Mouse (Mus musculus): Measurements from ENCODE around the gene Kdm7a. TPM values are rescaled to one million over a fixed set of nuclear protein-coding genes. Genes with fewer than 3 reads are reported as not detected.
A peak's percentile ranks its signal among the peaks of the same experiment; 100 is the strongest.

Gene Kdm7a
- polyA plus RNA-seq, 2 experiments = 6.7 to 9.1 TPM

DNA sequence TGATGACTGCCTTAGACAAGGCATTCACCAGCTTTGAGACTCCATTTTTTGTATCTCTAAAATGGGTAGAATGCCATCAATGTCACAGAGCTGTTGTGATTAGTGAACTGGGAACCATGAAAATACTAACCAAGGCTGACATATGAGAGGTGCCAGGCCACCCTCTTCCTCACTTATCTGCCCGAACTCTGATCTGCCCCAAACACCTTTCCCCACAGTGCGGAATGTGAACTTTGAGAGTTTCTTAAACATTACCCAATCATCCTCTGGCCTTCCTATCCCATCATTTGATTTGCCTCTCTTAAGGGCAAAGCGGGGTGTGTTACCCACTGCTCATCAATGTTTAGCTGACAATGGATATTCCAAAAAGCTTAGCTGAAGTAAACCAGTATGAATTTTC lies 93.9 kb downstream of the Kdm7a start:
- 75% methylated on average over 3 of the region's 3 CpGs for WGBS (ENCODE audit: insufficient replicate concordance)
- peaks cover 20% of the 10 kb centered on the region for H3K27me3 ChIP-seq (ENCODE audit: control insufficient read depth, insufficient read depth, low read length)
- peaks cover 0 to 5% of the 10 kb centered on the region in 2 experiments; a peak in 1 of 4 replicates for H3K4me1 ChIP-seq (replicated peaks; ENCODE audit: control insufficient read depth in 2 of 2, insufficient read depth in 2 of 2, low read length in 1 of 2)
- no peak overlapping the region for H3K9ac ChIP-seq (replicated peaks)
- H3K9me3 ChIP-seq (ENCODE audit: control insufficient read depth, low read length) = no peaks in the 10 kb centered on the region
- ATAC-seq (ENCODE audit: insufficient read depth) = no peak
- no peaks in the 10 kb centered on the region; the same call in 1 of the 2 replicates for H3K36me3 ChIP-seq (replicated peaks; ENCODE audit: control insufficient read depth, insufficient read depth, low read depth)
- no peak for TF ChIP-seq CTCF (IDR thresholded peaks at IDR 0.05; ENCODE audit: low read depth)
- TF ChIP-seq EP300 (IDR thresholded peaks at IDR 0.05; ENCODE audit: low read depth) = no peak
- no peak overlapping the region for H3K4me2 ChIP-seq (ENCODE audit: low read depth)
- no peak overlapping the region for H3K4me3 ChIP-seq (ENCODE audit: insufficient read depth in 1 of 2, low read depth in 2 of 2, low read length in 2 of 2)
- no peak overlapping the region for H3K27ac ChIP-seq
- no peak for DNase-seq (ENCODE audit: low read depth in 3 of 3, low spot score in 3 of 3)

DNA sequence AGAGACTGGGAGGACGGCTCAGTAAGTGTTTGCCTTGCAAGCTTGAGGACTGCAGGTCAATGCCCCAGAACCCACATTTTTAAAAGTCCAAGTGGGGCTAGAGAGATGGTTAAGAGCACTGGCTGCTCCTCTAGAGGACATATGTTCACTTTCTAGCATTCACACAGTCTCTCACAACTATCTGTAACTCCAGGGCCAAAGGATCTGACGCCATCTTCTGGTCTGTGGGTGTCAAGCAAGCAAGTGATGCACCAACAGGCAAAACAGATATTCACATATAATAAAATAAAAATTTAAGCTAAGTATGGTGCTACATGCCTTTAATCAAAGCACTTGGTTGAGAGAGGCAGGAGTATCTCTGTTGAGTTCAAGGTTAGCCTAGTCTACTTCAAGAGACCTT lies 99.8 kb downstream of the Kdm7a start:
- Histone ChIP-seq H3K4me1 (replicated peaks; ENCODE audit: control insufficient read depth in 2 of 2, insufficient read depth in 2 of 2, low read length in 1 of 2) (no peaks in the 10 kb centered on the region), H3K27me3 (ENCODE audit: control insufficient read depth, insufficient read depth, low read length) (no peaks in the 10 kb centered on the region), H3K36me3 (replicated peaks; ENCODE audit: control insufficient read depth, insufficient read depth, low read depth) (no peaks in the 10 kb centered on the region; the same call in 1 of the 2 replicates), H3K9me3 (ENCODE audit: control insufficient read depth, low read length) (no peaks in the 10 kb centered on the region), H3K9ac (replicated peaks) (no peak overlapping the region), H3K4me3 (ENCODE audit: insufficient read depth in 1 of 2, low read depth in 2 of 2, low read length in 2 of 2) (no peak overlapping the region), H3K27ac (no peak overlapping the region), H3K4me2 (ENCODE audit: low read depth) (no peak overlapping the region)
- TF ChIP-seq CTCF (IDR thresholded peaks at IDR 0.05; ENCODE audit: low read depth) = peak; percentile 43
- TF ChIP-seq EP300 (IDR thresholded peaks at IDR 0.05; ENCODE audit: low read depth) = no peak
- DNase-seq (ENCODE audit: low read depth in 3 of 3, low spot score in 3 of 3) (no peak), ATAC-seq (ENCODE audit: insufficient read depth) (no peak)
- WGBS (ENCODE audit: insufficient replicate concordance) = 56% methylated on average over 2 of the region's 2 CpGs

DNA sequence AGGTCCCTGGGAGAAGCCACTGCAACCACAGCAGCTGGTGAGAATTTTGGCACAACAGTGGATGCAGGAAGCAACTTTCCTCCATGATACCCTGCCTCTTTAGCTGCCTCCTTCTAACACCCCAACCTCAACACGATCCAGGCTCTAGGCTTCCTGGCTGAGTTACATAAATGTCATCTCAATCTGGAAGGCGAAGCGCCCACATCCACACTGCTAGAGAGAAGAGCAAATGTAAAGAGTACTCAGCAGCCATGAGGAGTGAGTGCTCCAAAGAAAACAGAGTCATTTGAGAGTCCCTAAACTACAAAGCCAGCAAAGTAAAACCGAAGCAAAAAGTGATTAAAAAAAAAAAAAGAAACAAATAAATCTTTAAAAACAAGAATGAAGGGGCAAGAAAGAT lies 102.0 kb downstream of the Kdm7a start:
- DNase-seq (ENCODE audit: low read depth in 3 of 3, low spot score in 3 of 3) (no peak), ATAC-seq (ENCODE audit: insufficient read depth) (no peak)
- whole genome bisulfite sequencing (ENCODE audit: insufficient replicate concordance) = 50% methylated on average over 4 of the region's 4 CpGs
- Histone ChIP-seq H3K4me3 (ENCODE audit: insufficient read depth in 1 of 2, low read depth in 2 of 2, low read length in 2 of 2) (no peak overlapping the region), H3K4me1 (replicated peaks; ENCODE audit: control insufficient read depth in 2 of 2, insufficient read depth in 2 of 2, low read length in 1 of 2) (no peaks in the 10 kb centered on the region), H3K27me3 (ENCODE audit: control insufficient read depth, insufficient read depth, low read length) (no peaks in the 10 kb centered on the region), H3K27ac (no peak overlapping the region), H3K9me3 (ENCODE audit: control insufficient read depth, low read length) (no peaks in the 10 kb centered on the region), H3K9ac (replicated peaks) (no peak overlapping the region), H3K36me3 (replicated peaks; ENCODE audit: control insufficient read depth, insufficient read depth, low read depth) (no peaks in the 10 kb centered on the region), H3K4me2 (ENCODE audit: low read depth) (no peak overlapping the region)
- no peak for TF ChIP-seq EP300 (IDR thresholded peaks at IDR 0.05; ENCODE audit: low read depth)
- TF ChIP-seq CTCF (IDR thresholded peaks at IDR 0.05; ENCODE audit: low read depth) = no peak

Other genes starting within 250 kb of the Kdm7a start
- 3.3 and 4.3 TPM in 2 replicates for gene Parp12, start 88.4 kb downstream of the Kdm7a start, polyA plus RNA-seq (2012; rRNA removed)
- gene Parp12, start 88.4 kb downstream of the Kdm7a start, polyA plus RNA-seq (2014; fragmentation: Nextera tagmentation; extraction: Ambion mirVana) = 2.8 and 3.6 TPM in 2 replicates
- gene Slc37a3, start 170.9 kb upstream of the Kdm7a start, polyA plus RNA-seq (2012; rRNA removed) = 3.7 and 3.9 TPM in 2 replicates
- gene Slc37a3, start 170.9 kb upstream of the Kdm7a start, polyA plus RNA-seq (2014; fragmentation: Nextera tagmentation; extraction: Ambion mirVana) = 6.0 and 6.3 TPM in 2 replicates
- gene Rab19, start 174.4 kb upstream of the Kdm7a start, polyA plus RNA-seq (2012; rRNA removed) = 0.04 and 0.17 TPM in 2 replicates
- gene Rab19, start 174.4 kb upstream of the Kdm7a start, polyA plus RNA-seq (2014; fragmentation: Nextera tagmentation; extraction: Ambion mirVana) = 0.32 and 0.38 TPM in 2 replicates
- gene Mkrn1, start 213.7 kb upstream of the Kdm7a start, polyA plus RNA-seq (2012; rRNA removed) = 89.7 and 116 TPM in 2 replicates
- 198 and 207 TPM in 2 replicates for gene Mkrn1, start 213.7 kb upstream of the Kdm7a start, polyA plus RNA-seq (2014; fragmentation: Nextera tagmentation; extraction: Ambion mirVana)

All from liver, embryonic 14.5 days (tissue).